Mouse (Mus musculus): ENCODE data around the gene Hpse. TPM values are rescaled to one million over a fixed set of nuclear protein-coding genes. Genes with fewer than 3 reads are reported as not detected.

Gene Hpse
- polyA plus RNA-seq, 2 experiments = 1.2 to 1.9 TPM

GRCm38 (mm10) chr5:100658460-100658859 lies 61.1 kb downstream of the Hpse start:
- Histone ChIP-seq H3K4me2 (ENCODE audit: low read depth) (no peak overlapping the region), H3K4me3 (ENCODE audit: insufficient read depth in 1 of 2, low read depth in 2 of 2, low read length in 2 of 2) (no peak overlapping the region), H3K9ac (replicated peaks) (no peak overlapping the region), H3K27me3 (ENCODE audit: control insufficient read depth, insufficient read depth, low read length) (no peaks in the 10 kb centered on the region), H3K36me3 (replicated peaks; ENCODE audit: control insufficient read depth, insufficient read depth, low read depth) (peaks cover 4% of the 10 kb centered on the region), H3K27ac (no peak overlapping the region), H3K9me3 (ENCODE audit: control insufficient read depth, low read length) (no peaks in the 10 kb centered on the region), H3K4me1 (replicated peaks; ENCODE audit: control insufficient read depth in 2 of 2, insufficient read depth in 2 of 2, low read length in 1 of 2) (no peaks in the 10 kb centered on the region)
- WGBS (ENCODE audit: insufficient replicate concordance) = 50% methylated on average over 6 of the region's 6 CpGs
- TF ChIP-seq EP300 (IDR thresholded peaks at IDR 0.05; ENCODE audit: low read depth) (no peak), CTCF (IDR thresholded peaks at IDR 0.05; ENCODE audit: low read depth) (no peak)
- ATAC-seq (ENCODE audit: insufficient read depth) = no peak
- DNase-seq (ENCODE audit: low read depth in 3 of 3, low spot score in 3 of 3) = no peak

GRCm38 (mm10) chr5:100656352-100656751 lies 63.2 kb downstream of the Hpse start:
- DNase-seq (ENCODE audit: low read depth in 3 of 3, low spot score in 3 of 3) (peak in 1 of 3 experiments; percentile 33), ATAC-seq (ENCODE audit: insufficient read depth) (0 out of 2 replicates have a peak, but pooled peaks have one; percentile 34)
- H3K4me2 ChIP-seq (ENCODE audit: low read depth) = no peak overlapping the region
- peaks cover 4% of the 10 kb centered on the region for H3K36me3 ChIP-seq (replicated peaks; ENCODE audit: control insufficient read depth, insufficient read depth, low read depth)
- no peaks in the 10 kb centered on the region for H3K4me1 ChIP-seq (replicated peaks; ENCODE audit: control insufficient read depth in 2 of 2, insufficient read depth in 2 of 2, low read length in 1 of 2)
- H3K9ac ChIP-seq (replicated peaks) = no peak overlapping the region
- no peaks in the 10 kb centered on the region for H3K9me3 ChIP-seq (ENCODE audit: control insufficient read depth, low read length)
- 38% methylated on average over 6 of the region's 6 CpGs for WGBS (ENCODE audit: insufficient replicate concordance)
- H3K27me3 ChIP-seq (ENCODE audit: control insufficient read depth, insufficient read depth, low read length) = no peaks in the 10 kb centered on the region
- H3K27ac ChIP-seq = no peak overlapping the region; the same call in 1 of the 2 replicates
- TF ChIP-seq EP300 (IDR thresholded peaks at IDR 0.05; ENCODE audit: low read depth) = no peak
- no peak for TF ChIP-seq CTCF (IDR thresholded peaks at IDR 0.05; ENCODE audit: low read depth)
- H3K4me3 ChIP-seq (ENCODE audit: insufficient read depth in 1 of 2, low read depth in 2 of 2, low read length in 2 of 2) = no peak overlapping the region

GRCm38 (mm10) chr5:100652327-100652726 lies 67.2 kb downstream of the Hpse start:
- Histone ChIP-seq H3K4me3 (ENCODE audit: insufficient read depth in 1 of 2, low read depth in 2 of 2, low read length in 2 of 2) (no peak overlapping the region), H3K4me2 (ENCODE audit: low read depth) (no peak overlapping the region), H3K27ac (no peak overlapping the region), H3K36me3 (replicated peaks; ENCODE audit: control insufficient read depth, insufficient read depth, low read depth) (peaks cover 4% of the 10 kb centered on the region), H3K27me3 (ENCODE audit: control insufficient read depth, insufficient read depth, low read length) (no peaks in the 10 kb centered on the region), H3K9me3 (ENCODE audit: control insufficient read depth, low read length) (no peaks in the 10 kb centered on the region), H3K9ac (replicated peaks) (no peak overlapping the region), H3K4me1 (replicated peaks; ENCODE audit: control insufficient read depth in 2 of 2, insufficient read depth in 2 of 2, low read length in 1 of 2) (peaks cover 14 to 17% of the 10 kb centered on the region in 2 experiments)
- DNase-seq (ENCODE audit: low read depth in 3 of 3, low spot score in 3 of 3) (no peak), ATAC-seq (ENCODE audit: insufficient read depth) (no peak)
- no peak for TF ChIP-seq EP300 (IDR thresholded peaks at IDR 0.05; ENCODE audit: low read depth)
- no peak for TF ChIP-seq CTCF (IDR thresholded peaks at IDR 0.05; ENCODE audit: low read depth)
- 67% methylated on average over 9 of the region's 9 CpGs for WGBS (ENCODE audit: insufficient replicate concordance)

GRCm38 (mm10) chr5:100651486-100651885 lies 68.0 kb downstream of the Hpse start:
- peaks cover 14 to 17% of the 10 kb centered on the region in 2 experiments for H3K4me1 ChIP-seq (replicated peaks; ENCODE audit: control insufficient read depth in 2 of 2, insufficient read depth in 2 of 2, low read length in 1 of 2)
- H3K9me3 ChIP-seq (ENCODE audit: control insufficient read depth, low read length) = no peaks in the 10 kb centered on the region
- H3K4me3 ChIP-seq (ENCODE audit: insufficient read depth in 1 of 2, low read depth in 2 of 2, low read length in 2 of 2) = no peak overlapping the region
- WGBS (ENCODE audit: insufficient replicate concordance) = 66% methylated on average over 10 of the region's 10 CpGs
- ATAC-seq (ENCODE audit: insufficient read depth) (no peak), DNase-seq (ENCODE audit: low read depth in 3 of 3, low spot score in 3 of 3) (no peak)
- peaks cover 4% of the 10 kb centered on the region; the same call in 1 of the 2 replicates for H3K36me3 ChIP-seq (replicated peaks; ENCODE audit: control insufficient read depth, insufficient read depth, low read depth)
- no peaks in the 10 kb centered on the region for H3K27me3 ChIP-seq (ENCODE audit: control insufficient read depth, insufficient read depth, low read length)
- no peak overlapping the region for H3K9ac ChIP-seq (replicated peaks)
- H3K27ac ChIP-seq = no peak overlapping the region
- TF ChIP-seq EP300 (IDR thresholded peaks at IDR 0.05; ENCODE audit: low read depth) (no peak), CTCF (IDR thresholded peaks at IDR 0.05; ENCODE audit: low read depth) (no peak)
- no peak overlapping the region for H3K4me2 ChIP-seq (ENCODE audit: low read depth)

- DNase-seq (ENCODE audit: low read depth in 3 of 3, low spot score in 3 of 3) = no peak
- ATAC-seq (ENCODE audit: insufficient read depth) = no peak
- TF ChIP-seq CTCF (IDR thresholded peaks at IDR 0.05; ENCODE audit: low read depth) (no peak), EP300 (IDR thresholded peaks at IDR 0.05; ENCODE audit: low read depth) (no peak)
- H3K9ac ChIP-seq (replicated peaks) = no peak overlapping the region
- 75% methylated on average over 7 of the region's 7 CpGs for WGBS (ENCODE audit: insufficient replicate concordance)
- peaks cover 2% of the 10 kb centered on the region; the same call in 1 of the 2 replicates for H3K36me3 ChIP-seq (replicated peaks; ENCODE audit: control insufficient read depth, insufficient read depth, low read depth)
- no peak overlapping the region for H3K4me3 ChIP-seq (ENCODE audit: insufficient read depth in 1 of 2, low read depth in 2 of 2, low read length in 2 of 2)
- no peaks in the 10 kb centered on the region for H3K9me3 ChIP-seq (ENCODE audit: control insufficient read depth, low read length)
- no peaks in the 10 kb centered on the region for H3K27me3 ChIP-seq (ENCODE audit: control insufficient read depth, insufficient read depth, low read length)
- H3K4me2 ChIP-seq (ENCODE audit: low read depth) = no peak overlapping the region
- H3K27ac ChIP-seq = no peak overlapping the region
- H3K4me1 ChIP-seq (replicated peaks; ENCODE audit: control insufficient read depth in 2 of 2, insufficient read depth in 2 of 2, low read length in 1 of 2) = peaks cover 14 to 22% of the 10 kb centered on the region in 2 experiments
Observed at GRCm38 (mm10) chr5:100650969-100651368, 68.5 kb downstream of the Hpse start.

Measured in liver, embryonic 14.5 days (tissue).